Mouse (Mus musculus): ENCODE measurements around the gene Gfm2.

The Gfm2 gene

GRCm38 (mm10) chr13:97187693-97188092, 50.0 kb downstream of the Gfm2 start:
- peak; percentile 59 for DNase-seq (ENCODE audit: low spot score)

GRCm38 (mm10) chr13:97192649-97193048, 54.9 kb downstream of the Gfm2 start:
- no peak for DNase-seq (ENCODE audit: low spot score)

GRCm38 (mm10) chr13:97193420-97193819, 55.7 kb downstream of the Gfm2 start:
- DNase-seq (ENCODE audit: low spot score) = peak; percentile 78

- DNase-seq (ENCODE audit: low spot score) = no peak
Observed at GRCm38 (mm10) chr13:97196186-97196924, 58.6 kb downstream of the Gfm2 start.

- DNase-seq (ENCODE audit: low spot score) = no peak
Observed at GRCm38 (mm10) chr13:97196925-97197218, 59.1 kb downstream of the Gfm2 start.

- DNase-seq (ENCODE audit: low spot score) = peak; percentile 91
Observed at GRCm38 (mm10) chr13:97197932-97198562, 60.3 kb downstream of the Gfm2 start, which contains the start of gene Hexb. Hexb (minus strand) TSS chr13:97198357.

- DNase-seq (ENCODE audit: low spot score) = no peak
Observed at GRCm38 (mm10) chr13:97199123-97199522, 61.4 kb downstream of the Gfm2 start.

GRCm38 (mm10) chr13:97201076-97201475, 63.3 kb downstream of the Gfm2 start:
- no peak for DNase-seq (ENCODE audit: low spot score)

GRCm38 (mm10) chr13:97201896-97202295, 64.2 kb downstream of the Gfm2 start:
- no peak for DNase-seq (ENCODE audit: low spot score)

GRCm38 (mm10) chr13:97205052-97205701, 67.4 kb downstream of the Gfm2 start:
- DNase-seq (ENCODE audit: low spot score) = peak; percentile 89

- DNase-seq (ENCODE audit: low spot score) = no peak
Observed at GRCm38 (mm10) chr13:97206046-97206445, 68.3 kb downstream of the Gfm2 start.

GRCm38 (mm10) chr13:97207472-97208111, 69.9 kb downstream of the Gfm2 start:
- DNase-seq (ENCODE audit: low spot score) = no peak

GRCm38 (mm10) chr13:97208112-97208478, 70.4 kb downstream of the Gfm2 start:
- no peak for DNase-seq (ENCODE audit: low spot score)

GRCm38 (mm10) chr13:97208500-97209010, 70.8 kb downstream of the Gfm2 start:
- DNase-seq (ENCODE audit: low spot score) = no peak

GRCm38 (mm10) chr13:97214583-97215268, 77.0 kb downstream of the Gfm2 start:
- no peak for DNase-seq (ENCODE audit: low spot score)

GRCm38 (mm10) chr13:97215563-97215962, 77.8 kb downstream of the Gfm2 start:
- no peak for DNase-seq (ENCODE audit: low spot score)

GRCm38 (mm10) chr13:97216196-97216595, 78.5 kb downstream of the Gfm2 start:
- no peak for DNase-seq (ENCODE audit: low spot score)

- DNase-seq (ENCODE audit: low spot score) = no peak
Observed at GRCm38 (mm10) chr13:97220022-97220421, 82.3 kb downstream of the Gfm2 start.

- DNase-seq (ENCODE audit: low spot score) = no peak
Observed at GRCm38 (mm10) chr13:97223856-97224255, 86.1 kb downstream of the Gfm2 start.

GRCm38 (mm10) chr13:97224341-97224982, 86.7 kb downstream of the Gfm2 start:
- no peak for DNase-seq (ENCODE audit: low spot score)

GRCm38 (mm10) chr13:97225130-97225529, 87.4 kb downstream of the Gfm2 start:
- DNase-seq (ENCODE audit: low spot score) = no peak

- DNase-seq (ENCODE audit: low spot score) = no peak
Observed at GRCm38 (mm10) chr13:97227795-97228194, 90.1 kb downstream of the Gfm2 start.

All from layer of hippocampus, adult 11-12 months (tissue).